Mouse (Mus musculus): ENCODE results near the gene Acsm5. TPM values are rescaled to one million over a fixed set of nuclear protein-coding genes. Genes with fewer than 3 reads are reported as not detected.

Acsm5 gene
- 10 to 100 TPM in 1 of 2 experiments, 1 to 10 TPM in 1; 6.1 to 14.0 TPM for total RNA-seq (2021)
- long read RNA-seq, experiment 1, partial matches to known transcripts: 2 of 12 reads
- long read RNA-seq, experiment 1, other reads (novel, unspliced or antisense): 6 of 12 reads
- long read RNA-seq, experiment 2, partial matches to known transcripts: 0 of 3 reads
- long read RNA-seq, experiment 2, other reads (novel, unspliced or antisense): 1 of 3 reads

DNA sequence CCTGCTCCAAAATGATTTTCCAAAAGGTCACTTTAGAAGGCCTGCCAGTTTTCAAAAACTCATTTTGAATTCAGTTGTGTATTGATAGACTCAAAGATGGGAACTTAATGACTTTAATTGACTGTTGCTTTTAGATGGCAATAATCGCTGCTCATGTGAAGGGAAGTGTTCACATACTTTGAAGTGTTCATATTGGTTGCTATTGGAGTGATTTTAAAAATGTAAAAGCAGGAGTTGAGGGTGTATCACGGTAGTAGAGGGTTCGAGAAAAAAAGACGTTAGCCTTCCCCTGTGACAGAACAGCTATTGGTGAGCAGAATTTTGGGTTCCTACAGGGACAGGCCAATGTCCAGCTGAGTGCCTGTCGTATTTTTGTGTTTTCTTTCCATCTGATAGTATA, at the start of gene Acsm5:
Gene Acsm5 (plus strand): TSS at position 301 of the 400 bp plus-strand sequence.
- no peak for DNase-seq

- DNase-seq: no peak
Measured at GRCm38 (mm10) chr7:119476500-119477389, 42.5 kb upstream of the Acsm5 start.

DNA sequence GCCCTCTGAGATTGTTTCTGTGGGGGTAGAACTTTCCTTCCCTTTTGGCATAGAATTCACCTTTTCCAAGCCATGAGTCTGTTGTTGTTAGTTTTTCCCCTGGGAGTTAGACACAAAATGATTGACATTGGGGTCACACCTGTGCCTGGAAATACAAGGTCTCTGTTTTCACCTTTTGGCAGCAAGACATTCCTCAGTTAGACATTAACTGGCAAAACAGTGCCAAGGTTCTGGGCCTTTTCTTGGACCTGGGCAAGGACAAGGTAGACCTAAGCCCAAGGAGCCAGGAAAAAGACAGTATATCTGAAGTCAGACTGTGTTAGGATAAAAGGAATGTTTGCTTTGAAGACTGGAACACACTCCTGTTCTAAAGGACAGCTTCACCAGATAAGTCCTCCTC, 40.0 kb upstream of the Acsm5 start, which contains the start of gene Umod:
Gene Umod (minus strand): TSS at position 27 of the 400 bp plus-strand sequence.
- no peak for DNase-seq

- DNase-seq: no peak
Measured at GRCm38 (mm10) chr7:119484154-119484553, 35.1 kb upstream of the Acsm5 start.

DNA sequence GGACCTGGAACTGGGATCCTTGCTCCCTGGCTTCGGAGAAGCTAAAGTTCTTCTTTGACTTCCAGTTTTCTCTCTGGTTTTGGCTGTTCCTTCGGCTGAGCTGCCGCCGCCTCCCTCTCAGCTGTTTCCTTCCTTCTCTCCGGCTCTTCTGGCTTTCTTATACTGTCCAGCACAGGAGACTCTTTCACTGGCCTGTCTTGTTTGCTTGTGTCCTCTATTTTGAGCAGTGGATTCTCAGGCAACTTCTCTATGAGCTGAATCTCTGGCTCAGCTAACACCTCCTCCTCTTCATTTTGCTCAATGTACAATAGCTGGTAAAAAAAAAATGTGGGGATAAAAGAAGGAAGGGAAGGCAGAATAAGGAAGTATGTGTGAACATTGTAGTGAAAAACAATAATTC, 32.6 kb upstream of the Acsm5 start:
- DNase-seq: no peak

GRCm38 (mm10) chr7:119490041-119490780, 29.1 kb upstream of the Acsm5 start:
- DNase-seq: no peak

DNA sequence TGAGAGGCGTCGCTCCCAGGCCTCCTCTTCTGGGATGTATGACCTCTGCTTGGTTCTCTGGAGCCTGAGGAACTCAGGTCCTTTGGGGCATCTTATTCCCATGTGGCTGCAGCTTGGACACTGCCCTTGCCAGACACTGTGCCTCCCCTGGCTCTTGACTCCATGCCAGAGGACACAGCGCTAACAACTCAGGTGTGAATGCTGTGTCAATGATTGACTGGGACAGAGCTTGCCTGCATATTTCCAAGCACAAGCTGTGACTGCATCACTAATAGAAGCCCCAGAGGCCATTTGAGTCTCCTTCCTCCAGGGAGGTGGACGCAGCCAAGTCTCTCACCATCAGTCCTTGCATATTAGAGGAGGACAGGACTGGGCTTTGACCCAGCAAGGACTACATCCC, 8.1 kb upstream of the Acsm5 start:
- no peak for DNase-seq

DNA sequence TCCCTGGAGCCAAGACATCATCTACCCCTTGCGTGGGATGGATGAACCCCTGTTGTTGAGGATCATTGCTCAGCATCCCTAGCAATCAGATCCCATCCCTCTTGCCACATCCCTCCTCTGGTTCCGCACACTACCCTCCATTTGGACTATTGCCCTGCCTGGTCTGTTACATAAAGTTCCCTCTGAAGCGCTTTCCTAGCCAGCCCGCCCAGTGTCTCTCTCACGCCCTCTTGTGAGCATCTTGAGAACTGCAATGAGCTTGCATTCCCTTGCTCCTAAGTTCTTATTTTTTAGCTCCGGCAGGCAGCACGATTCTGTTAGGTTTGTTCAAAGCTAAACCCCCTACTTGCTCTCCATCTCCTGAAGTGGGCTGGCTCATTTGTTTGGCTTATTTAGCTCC, 6.2 kb upstream of the Acsm5 start:
- peak; percentile 68 for DNase-seq

DNA sequence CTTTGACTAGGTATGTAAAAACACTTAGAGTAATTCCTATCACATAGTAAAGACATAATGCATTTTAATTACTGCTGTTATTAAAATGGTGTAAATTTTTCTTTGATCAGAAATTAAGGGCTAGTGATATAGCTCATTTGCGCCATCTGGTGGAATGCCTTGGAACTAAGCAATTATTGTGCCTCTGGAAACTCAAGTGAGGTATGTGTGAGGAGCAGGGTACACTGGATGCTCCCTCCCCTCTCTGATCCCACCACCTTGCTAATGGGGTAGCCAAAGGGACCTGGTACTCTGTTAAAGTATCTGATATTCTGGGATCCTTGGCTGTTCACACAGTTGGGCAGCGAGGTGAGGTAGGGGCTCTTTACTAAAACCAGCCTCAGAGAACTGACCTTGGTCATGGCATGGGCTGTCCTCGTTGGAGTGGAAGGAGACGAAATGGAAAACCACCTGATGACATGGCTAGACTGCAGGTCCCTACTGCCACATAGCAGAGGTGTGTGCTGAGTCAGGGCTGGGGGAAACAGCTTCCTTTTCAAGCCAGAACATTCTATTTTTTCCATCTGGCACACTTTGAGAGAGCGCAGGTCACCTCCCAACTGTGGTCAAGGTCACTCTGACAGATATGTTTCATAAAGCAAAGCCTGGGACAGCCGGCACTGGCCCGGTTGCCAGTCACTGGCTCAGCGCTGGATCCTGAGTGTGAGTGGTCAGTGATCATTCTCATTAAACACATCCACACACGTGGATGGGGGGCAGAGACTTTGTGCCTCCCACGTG, 3.6 kb upstream of the Acsm5 start:
- peak; percentile 59 for DNase-seq

- no peak for DNase-seq
Measured at GRCm38 (mm10) chr7:119516272-119516558, 3.0 kb upstream of the Acsm5 start.

DNA sequence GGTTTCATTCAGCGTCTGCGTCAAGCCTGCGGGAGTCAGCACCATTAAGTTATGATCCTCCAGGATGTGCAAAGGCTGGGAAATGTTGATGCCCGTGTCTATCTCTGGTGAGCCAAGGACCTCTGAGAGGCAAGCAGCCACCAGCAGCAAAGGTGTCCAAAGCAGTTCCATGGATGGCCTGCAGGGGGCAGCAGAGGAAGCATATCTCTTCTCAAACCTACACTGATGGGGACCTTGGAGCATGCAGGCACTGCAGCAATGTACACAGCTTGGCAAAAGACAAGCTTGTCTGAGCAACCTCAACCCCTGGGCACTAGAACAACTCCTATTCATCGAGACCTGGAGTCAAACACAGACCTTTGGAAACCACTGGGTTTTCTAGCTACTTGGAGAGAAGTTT, 391 bp downstream of the Acsm5 start:
- peak; percentile 89 for DNase-seq

GRCm38 (mm10) chr7:119521816-119522215, 2.6 kb downstream of the Acsm5 start:
- DNase-seq: no peak

- DNase-seq: peak; percentile 45
Measured at GRCm38 (mm10) chr7:119522385-119522784, 3.1 kb downstream of the Acsm5 start.

DNA sequence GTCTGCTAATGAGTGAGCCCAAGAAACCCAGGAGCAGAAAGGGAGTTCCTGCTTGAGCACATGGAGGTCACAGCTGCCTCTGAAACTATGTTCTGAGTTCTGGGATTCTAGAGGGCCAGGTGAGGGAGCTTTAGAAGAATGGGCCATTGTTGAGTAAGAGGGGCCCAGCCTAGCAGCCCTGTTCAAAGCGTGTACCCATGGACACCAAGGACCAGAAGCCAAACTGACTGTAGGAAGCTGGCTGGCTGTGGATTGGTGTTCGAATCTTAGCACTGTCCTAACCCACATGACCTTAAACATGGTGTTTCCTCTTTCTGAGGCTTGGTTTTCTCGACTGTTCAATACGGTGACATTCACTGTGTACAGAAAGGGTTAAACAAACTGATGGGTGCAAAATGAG, 4.1 kb downstream of the Acsm5 start, which contains the start of gene Pdilt:
Gene Pdilt (minus strand): TSS at position 101 of the 400 bp plus-strand sequence.
- no peak for DNase-seq

GRCm38 (mm10) chr7:119525881-119526281, 6.6 kb downstream of the Acsm5 start:
- DNase-seq: peak; percentile 74

- DNase-seq: no peak
Measured at GRCm38 (mm10) chr7:119526486-119526885, 7.2 kb downstream of the Acsm5 start.

- DNase-seq: no peak
Measured at GRCm38 (mm10) chr7:119527135-119527534, 7.9 kb downstream of the Acsm5 start.

DNA sequence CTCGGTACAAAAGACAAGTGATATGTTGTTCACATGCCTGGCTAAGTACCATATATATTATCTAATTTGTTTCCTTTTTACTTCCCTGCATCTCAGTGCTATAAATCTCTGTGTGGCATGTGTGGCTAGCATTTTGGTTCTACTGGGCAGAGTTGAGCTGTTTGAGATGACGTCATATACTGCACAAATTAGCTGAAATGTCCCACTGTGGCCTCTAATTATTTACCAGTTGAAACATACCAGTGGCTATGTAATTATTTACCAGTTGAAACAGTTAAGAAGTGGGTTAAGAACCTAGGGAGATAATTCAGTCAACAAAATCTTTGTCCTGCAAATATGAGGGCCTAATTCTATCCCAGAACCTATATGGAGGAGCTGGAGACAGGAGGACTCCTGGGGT, 8.3 kb downstream of the Acsm5 start:
- DNase-seq: no peak

DNA sequence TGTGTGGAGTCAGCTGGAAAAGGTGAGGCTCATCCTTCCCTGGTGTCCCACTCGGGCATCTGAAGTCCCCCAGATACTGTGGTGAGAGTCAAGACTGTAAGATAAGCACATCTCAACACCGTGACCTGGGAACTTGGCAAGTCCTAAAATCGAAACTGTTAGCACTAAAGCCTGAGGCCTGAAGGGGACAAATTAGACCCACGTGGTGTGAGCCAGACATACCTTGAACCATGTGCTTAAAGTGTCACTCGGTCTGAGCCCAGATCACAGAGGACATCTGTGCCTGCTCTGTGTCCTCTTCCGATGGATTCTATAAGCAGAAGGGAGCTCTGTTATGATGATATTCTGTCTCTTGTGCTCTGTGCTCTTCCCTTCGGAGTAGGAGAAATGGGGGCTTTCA, 9.4 kb downstream of the Acsm5 start:
- DNase-seq: no peak

DNA sequence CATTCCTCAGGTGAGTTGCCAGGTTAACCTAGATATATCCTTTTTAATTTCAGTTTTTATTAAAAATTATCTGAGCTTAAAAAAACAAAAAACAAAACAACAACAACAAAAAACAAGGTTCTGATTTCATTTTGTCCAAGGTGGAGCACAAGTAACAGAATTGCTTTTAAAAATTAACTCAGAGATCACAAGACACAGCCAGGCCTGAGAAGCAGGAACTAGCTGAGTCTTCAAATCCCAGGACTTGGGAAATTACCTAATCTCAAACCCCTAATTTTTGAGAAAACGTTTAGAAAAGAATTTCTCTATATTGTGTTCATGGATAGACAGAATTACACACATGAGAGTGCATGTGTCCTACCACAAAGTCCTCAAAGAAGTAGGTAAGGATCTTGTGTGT, 13.7 kb downstream of the Acsm5 start:
- DNase-seq: no peak

DNA sequence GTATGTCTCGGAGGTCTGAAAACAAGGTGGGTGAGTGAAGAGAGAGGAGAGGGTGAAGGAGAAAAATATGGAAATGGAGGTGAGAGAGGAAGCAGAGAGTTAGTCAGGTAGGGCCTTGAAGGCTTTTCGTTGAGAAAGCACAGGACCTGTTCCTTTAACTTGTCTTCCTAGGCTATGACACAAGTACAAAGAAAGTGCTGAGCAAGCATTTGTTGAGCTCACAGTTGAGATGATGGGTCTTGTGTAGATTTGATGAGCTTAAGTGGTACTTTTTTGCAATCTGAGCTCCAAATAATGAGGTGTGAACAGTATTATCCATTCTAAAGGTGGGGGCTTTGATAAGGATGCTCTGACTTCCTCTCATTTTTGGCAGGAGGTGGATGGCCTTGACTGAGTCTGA, 15.1 kb downstream of the Acsm5 start:
- DNase-seq: no peak

DNA sequence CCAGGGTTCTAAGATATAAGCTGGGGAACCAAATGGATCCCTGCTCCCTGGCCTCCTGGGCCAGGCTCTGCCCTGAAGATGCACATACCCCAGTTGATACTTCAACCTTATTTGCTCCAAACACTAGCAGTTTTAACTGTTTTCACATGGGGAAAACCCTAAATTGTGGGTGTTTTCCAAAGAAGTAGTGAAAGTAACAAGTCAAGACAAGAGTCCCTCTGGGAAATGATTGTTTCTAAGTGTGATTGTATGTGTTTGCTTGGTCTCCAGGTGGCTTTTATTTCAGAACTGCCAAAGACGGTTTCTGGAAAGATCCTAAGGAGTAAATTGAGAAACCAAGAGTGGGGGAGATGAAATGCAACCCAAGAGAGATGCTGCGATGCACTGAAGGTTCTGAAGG, 23.2 kb downstream of the Acsm5 start:
- DNase-seq: no peak

All from adrenal gland, postnatal 10 days (tissue).